Mouse (Mus musculus) midbrain, embryonic 15.5 days (tissue): ENCODE measurements around the gene Csnk2b. TPM values are rescaled to one million over a fixed set of nuclear protein-coding genes. Genes with fewer than 3 reads are reported as not detected.
A peak's percentile ranks its signal among the peaks of the same experiment; 100 is the strongest.
"Not testable (repeated sequence)": the region's sequence is repeated elsewhere in the genome, so short reads cannot be mapped to it uniquely, and the experiment has no call there.

Experiments used
- ATAC-seq: fragments of 200-750 bp; cut with Nextera tagmentation; replicated peaks from 2 replicates; pipeline ENCODE4 v1.8.0; 2017; ENCODE audit warnings: moderate TSS enrichment
- H3K27ac ChIP-seq: fragments of 300-500 bp; sonication (generic); 2 replicates; pipeline ENCODE4 v1.5.1; 2015; ENCODE audit warnings: mild to moderate bottlenecking, inconsistent platforms
- H3K27me3 ChIP-seq: fragments of 300-500 bp; sonication (generic); replicated peaks from 2 replicates; pipeline ENCODE4 v1.6.1; 2015; ENCODE audit warnings: inconsistent platforms
- H3K36me3 ChIP-seq: fragments of 300-500 bp; sonication (generic); replicated peaks from 2 replicates; pipeline ENCODE4 v1.6.1; 2015; ENCODE audit warnings: inconsistent platforms
- H3K4me1 ChIP-seq: fragments of 300-500 bp; sonication (generic); 2 replicates; pipeline ENCODE4 v1.6.1; 2015; ENCODE audit warnings: inconsistent platforms
- H3K4me2 ChIP-seq: fragments of 300-500 bp; sonication (generic); 2 replicates; pipeline ENCODE4 v1.6.1; 2015; ENCODE audit warnings: inconsistent platforms, mild to moderate bottlenecking, moderate library complexity
- H3K4me3 ChIP-seq: fragments of 300-500 bp; sonication (generic); 2 replicates; pipeline ENCODE4 v1.5.1; 2015; ENCODE audit warnings: mild to moderate bottlenecking, inconsistent platforms
- H3K9ac ChIP-seq: fragments of 300-500 bp; sonication (generic); 2 replicates; pipeline ENCODE4 v1.6.1; 2015; ENCODE audit warnings: mild to moderate bottlenecking, inconsistent platforms
- H3K9me3 ChIP-seq: fragments of 300-500 bp; sonication (generic); 2 replicates; pipeline ENCODE4 v1.6.1; 2016; ENCODE audit warnings: inconsistent platforms
- WGBS: fragments of 180-500 bp; shearing (Covaris S2); methylation state at CpG from one replicate; pipeline ENCODE4 v1.1.7; 2015; ENCODE audit warnings: mixed read lengths; 5-methylcytosine and 5-hydroxymethylcytosine counted together
- polyA plus RNA-seq: library from polyadenylated mRNA; unstranded; fragments of >200 nt; fragmentation: Nextera tagmentation; extraction: Ambion mirVana; gene quantifications from 2 replicates; pipeline ENCODE4 v1.2.1, GENCODE M21; 2015

Csnk2b gene
- polyA plus RNA-seq, 1 experiment from 2014 or later: 316 TPM

- peak within 1 kb of the TSS; percentile 63 for H3K4me3 ChIP-seq
- peak within 1 kb of the TSS; percentile 65 for H3K4me2 ChIP-seq
- 1% methylated on average over 36 of the region's 36 CpGs for WGBS
- no peaks in the 10 kb centered on the region for H3K27me3 ChIP-seq
- ATAC-seq: peak; percentile 31; the same call in 1 of the 2 replicates
- no peaks in the 10 kb centered on the region for H3K9me3 ChIP-seq
- peaks cover 7% of the 10 kb centered on the region; the same call in 1 of the 2 replicates for H3K36me3 ChIP-seq
- peak within 1 kb of the TSS; percentile 77 for H3K9ac ChIP-seq
- peaks cover 45% of the 10 kb centered on the region for H3K4me1 ChIP-seq
- H3K27ac ChIP-seq: peak within 1 kb of the TSS; percentile 71
Measured at GRCm38 (mm10) chr17:35126206-35126611, 4.4 kb upstream of the Csnk2b start, which contains the start of gene D17H6S53E. TSS of gene D17H6S53E (plus strand) at chr17:35126373.

GRCm38 (mm10) chr17:35125578-35125977, 3.7 kb upstream of the Csnk2b start:
- Histone ChIP-seq H3K4me2 (peak overlapping the region; percentile 65), H3K27me3 (no peaks in the 10 kb centered on the region), H3K9me3 (no peaks in the 10 kb centered on the region), H3K27ac (peak overlapping the region; percentile 71), H3K4me3 (peak overlapping the region; percentile 63), H3K36me3 (peaks cover 7% of the 10 kb centered on the region; the same call in 1 of the 2 replicates), H3K4me1 (peaks cover 46% of the 10 kb centered on the region), H3K9ac (peak overlapping the region; percentile 77)
- no peak for ATAC-seq
- WGBS: 32% methylated on average over 6 of the region's 6 CpGs

GRCm38 (mm10) chr17:35125081-35125480, 3.2 kb upstream of the Csnk2b start:
- no peaks in the 10 kb centered on the region for H3K9me3 ChIP-seq
- ATAC-seq: no peak
- peaks cover 51% of the 10 kb centered on the region for H3K4me1 ChIP-seq
- peak overlapping the region; percentile 77; the same call in 1 of the 2 replicates for H3K9ac ChIP-seq
- H3K4me3 ChIP-seq: no peak overlapping the region
- WGBS: 100% methylated on average over 1 of the region's 1 CpGs
- H3K27me3 ChIP-seq: no peaks in the 10 kb centered on the region
- H3K36me3 ChIP-seq: peaks cover 7% of the 10 kb centered on the region; the same call in 1 of the 2 replicates
- H3K4me2 ChIP-seq: 0 out of 2 replicates have a peak overlapping the region, but pooled peaks have one; percentile 65
- H3K27ac ChIP-seq: no peak overlapping the region

GRCm38 (mm10) chr17:35124261-35124896, 2.5 kb upstream of the Csnk2b start:
- H3K27me3 ChIP-seq, H3K4me2 ChIP-seq, H3K9me3 ChIP-seq, H3K9ac ChIP-seq, H3K27ac ChIP-seq, H3K4me3 ChIP-seq, ATAC-seq: not testable (repeated sequence)
- WGBS: 92% methylated on average over 12 of the region's 12 CpGs
- Histone ChIP-seq H3K4me1 (peaks cover 57% of the 10 kb centered on the region), H3K36me3 (peaks cover 10% of the 10 kb centered on the region; the same call in 1 of the 2 replicates)

GRCm38 (mm10) chr17:35123287-35123686, 1.4 kb upstream of the Csnk2b start:
- H3K9ac ChIP-seq, H3K9me3 ChIP-seq, H3K27me3 ChIP-seq, ATAC-seq, H3K4me2 ChIP-seq, H3K27ac ChIP-seq, H3K4me3 ChIP-seq: not testable (repeated sequence)
- Histone ChIP-seq H3K4me1 (peaks cover 48% of the 10 kb centered on the region), H3K36me3 (peaks cover 14% of the 10 kb centered on the region; the same call in 1 of the 2 replicates)
- whole genome bisulfite sequencing: 93% methylated on average over 9 of the region's 9 CpGs

- under 1% methylated on average over 50 of the region's 50 CpGs for WGBS
- Histone ChIP-seq H3K36me3 (peaks cover 27% of the 10 kb centered on the region), H3K4me1 (peaks cover 32% of the 10 kb centered on the region), H3K27me3 (no peaks in the 10 kb centered on the region), H3K4me2 (peak within 1 kb of the TSS; percentile 92), H3K4me3 (peak within 1 kb of the TSS; percentile 77), H3K9ac (peak within 1 kb of the TSS; percentile 84), H3K9me3 (no peaks in the 10 kb centered on the region), H3K27ac (peak within 1 kb of the TSS; percentile 90)
- ATAC-seq: peak; percentile 94
Measured at GRCm38 (mm10) chr17:35121143-35121799, 582 bp downstream of the Csnk2b start, which contains the start of gene Gpank1. TSS of gene Gpank1 (plus strand) at chr17:35121455.

- Histone ChIP-seq H3K9ac (peak overlapping the region; percentile 84), H3K27ac (peak overlapping the region; percentile 78), H3K4me3 (peak overlapping the region; percentile 77), H3K27me3 (no peaks in the 10 kb centered on the region), H3K9me3 (no peaks in the 10 kb centered on the region), H3K4me2 (peak overlapping the region; percentile 92), H3K36me3 (peaks cover 32% of the 10 kb centered on the region), H3K4me1 (peaks cover 27% of the 10 kb centered on the region)
- ATAC-seq: no peak
- under 1% methylated on average over 33 of the region's 33 CpGs for WGBS
Measured at GRCm38 (mm10) chr17:35120745-35121142, 1.1 kb downstream of the Csnk2b start.

GRCm38 (mm10) chr17:35115046-35116019, 6.5 kb downstream of the Csnk2b start, which contains the start of gene Ly6g5b:
TSS of gene Ly6g5b (minus strand) at chr17:35115428.
- Histone ChIP-seq H3K4me1 (peaks cover 8% of the 10 kb centered on the region), H3K27ac (no peak within 1 kb of the TSS), H3K27me3 (no peaks in the 10 kb centered on the region), H3K4me2 (no peak within 1 kb of the TSS), H3K9ac (no peak within 1 kb of the TSS), H3K4me3 (no peak within 1 kb of the TSS), H3K36me3 (peaks cover 29% of the 10 kb centered on the region), H3K9me3 (no peaks in the 10 kb centered on the region)
- ATAC-seq: no peak
- 88% methylated on average over 8 of the region's 8 CpGs for WGBS

GRCm38 (mm10) chr17:35111774-35112173, 10.1 kb downstream of the Csnk2b start:
- no peaks in the 10 kb centered on the region for H3K4me1 ChIP-seq
- H3K4me2 ChIP-seq: no peak overlapping the region
- H3K27me3 ChIP-seq: no peaks in the 10 kb centered on the region
- 74% methylated on average over 9 of the region's 9 CpGs for WGBS
- H3K27ac ChIP-seq: no peak overlapping the region
- no peaks in the 10 kb centered on the region for H3K9me3 ChIP-seq
- H3K36me3 ChIP-seq: peaks cover 13% of the 10 kb centered on the region
- no peak overlapping the region for H3K9ac ChIP-seq
- H3K4me3 ChIP-seq: no peak overlapping the region
- ATAC-seq: no peak

- WGBS: 82% methylated on average over 6 of the region's 6 CpGs
- Histone ChIP-seq H3K4me3 (no peak within 1 kb of the TSS), H3K9ac (no peak within 1 kb of the TSS)
Measured at GRCm38 (mm10) chr17:35108097-35108496, 13.8 kb downstream of the Csnk2b start, which contains the start of gene Ly6g5c. TSS of gene Ly6g5c (plus strand) at chr17:35108279.

GRCm38 (mm10) chr17:35106522-35106921, 15.3 kb downstream of the Csnk2b start:
- peaks cover 22% of the 10 kb centered on the region; the same call in 1 of the 2 replicates for H3K36me3 ChIP-seq
- H3K4me1 ChIP-seq: peaks cover 6% of the 10 kb centered on the region; the same call in 1 of the 2 replicates
- no peaks in the 10 kb centered on the region for H3K9me3 ChIP-seq
- ATAC-seq: no peak
- WGBS: 70% methylated on average over 3 of the region's 3 CpGs
- no peak overlapping the region for H3K4me2 ChIP-seq
- no peak overlapping the region for H3K9ac ChIP-seq
- H3K27ac ChIP-seq: no peak overlapping the region
- H3K27me3 ChIP-seq: no peaks in the 10 kb centered on the region
- H3K4me3 ChIP-seq: no peak overlapping the region

More at GRCm38 (mm10) chr17:35108097-35108496, 13.8 kb downstream of the Csnk2b start, which contains the start of gene Ly6g5c:
- no peak for ATAC-seq
- Histone ChIP-seq H3K9me3 (no peaks in the 10 kb centered on the region), H3K4me1 (peaks cover 6% of the 10 kb centered on the region; the same call in 1 of the 2 replicates), H3K4me2 (no peak within 1 kb of the TSS), H3K27me3 (no peaks in the 10 kb centered on the region), H3K27ac (no peak within 1 kb of the TSS), H3K36me3 (peaks cover 7% of the 10 kb centered on the region; the same call in 1 of the 2 replicates)
